In the genomic region with DNA sequence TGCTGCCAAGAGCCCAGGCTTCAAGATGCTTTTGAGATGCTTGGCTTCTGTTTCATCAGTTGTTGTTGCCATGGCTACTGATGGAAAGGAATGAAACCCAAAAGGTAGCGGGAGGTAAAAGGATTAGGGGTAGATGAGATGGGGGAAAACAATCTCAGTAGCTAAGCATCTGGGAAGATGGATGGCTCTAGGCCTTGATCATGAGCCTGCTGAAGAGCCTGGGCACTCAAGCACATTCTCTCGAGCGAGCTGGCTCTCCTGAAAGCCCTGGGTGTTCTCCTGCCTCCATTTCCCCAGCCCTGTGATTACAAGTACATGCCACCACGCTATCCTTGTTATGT, we compare ENCODE assay signal across 24 mouse cellular contexts.
DNase-seq lines count a peak whose midpoint lies in the region; ATAC-seq lines count a peak whose summit lies in the region.
"Had no signal": no experiment of that assay in that cellular context is flagged by ENCODE, and none has a peak within 500 bp of the region (broad histone marks: within the 10 kb centered on the region; RNA-seq: fewer than 3 reads in every experiment).

No protein-coding gene starts in this region.

- no peak overlapping the region for H3K9ac ChIP-seq in hindbrain, embryonic 14.5 days
- H3K9ac ChIP-seq in hindbrain, embryonic 11.5 days (ENCODE audit: low read depth, low read length), result no peak overlapping the region
- no peak overlapping the region for H3K9ac ChIP-seq in neural tube, embryonic 13.5 days
- no peak overlapping the region for H3K9ac ChIP-seq in midbrain, embryonic 13.5 days (replicated peaks)
- no peak overlapping the region for H3K9ac ChIP-seq in neural tube, embryonic 15.5 days (replicated peaks)
- H3K9ac ChIP-seq: embryonic facial prominence, embryonic 15.5 days; heart, embryonic 13.5 days; limb, embryonic 13.5 days; liver, embryonic 13.5 days; neural tube, embryonic 12.5 days; stomach, embryonic 15.5 days had no signal

- H3K27me3 ChIP-seq in hindbrain, embryonic 14.5 days (ENCODE audit: control insufficient read depth, insufficient read depth, low read length), result no peaks in the 10 kb centered on the region
- no peaks in the 10 kb centered on the region for H3K27me3 ChIP-seq in hindbrain, embryonic 11.5 days (ENCODE audit: control insufficient read depth, insufficient read depth, low read length)
- H3K27me3 ChIP-seq in neural tube, embryonic 13.5 days, result no peaks in the 10 kb centered on the region
- H3K27me3 ChIP-seq in midbrain, embryonic 13.5 days, result no peaks in the 10 kb centered on the region
- H3K27me3 ChIP-seq in neural tube, embryonic 15.5 days (replicated peaks), result no peaks in the 10 kb centered on the region
- H3K27me3 ChIP-seq: embryonic facial prominence, embryonic 15.5 days; heart, embryonic 13.5 days; limb, embryonic 13.5 days; liver, embryonic 13.5 days; neural tube, embryonic 12.5 days; stomach, embryonic 15.5 days had no signal

- H3K36me3 ChIP-seq in hindbrain, embryonic 14.5 days (replicated peaks; ENCODE audit: control insufficient read depth, insufficient read depth), result no peaks in the 10 kb centered on the region
- no peaks in the 10 kb centered on the region for H3K36me3 ChIP-seq in hindbrain, embryonic 11.5 days (ENCODE audit: control insufficient read depth, insufficient read depth, low read length)
- no peaks in the 10 kb centered on the region for H3K36me3 ChIP-seq in neural tube, embryonic 13.5 days
- no peaks in the 10 kb centered on the region for H3K36me3 ChIP-seq in midbrain, embryonic 13.5 days
- H3K36me3 ChIP-seq in neural tube, embryonic 15.5 days, result no peaks in the 10 kb centered on the region
- H3K36me3 ChIP-seq: embryonic facial prominence, embryonic 15.5 days; heart, embryonic 13.5 days; limb, embryonic 13.5 days; liver, embryonic 13.5 days; neural tube, embryonic 12.5 days; stomach, embryonic 15.5 days had no signal

- peak overlapping the region; percentile 14 for H3K27ac ChIP-seq in hindbrain, embryonic 14.5 days
- no peak overlapping the region for H3K27ac ChIP-seq in hindbrain, embryonic 11.5 days (ENCODE audit: low read depth, low read length)
- no peak overlapping the region for H3K27ac ChIP-seq in neural tube, embryonic 13.5 days (replicated peaks)
- peak overlapping the region; percentile 67 for H3K27ac ChIP-seq in midbrain, embryonic 13.5 days
- 0 out of 2 replicates have a peak overlapping the region, but pooled peaks have one; percentile 13 for H3K27ac ChIP-seq in neural tube, embryonic 15.5 days (replicated peaks)
- H3K27ac ChIP-seq: embryonic facial prominence, embryonic 15.5 days; heart, embryonic 13.5 days; limb, embryonic 13.5 days; liver, embryonic 13.5 days; neural tube, embryonic 12.5 days; stomach, embryonic 15.5 days had no signal

- DNase-seq in hindbrain, embryonic 14.5 days (ENCODE audit: low spot score), result peak; percentile 54
- no peak for DNase-seq in hindbrain, embryonic 11.5 days (ENCODE audit: low spot score)
- DNase-seq in neural tube, embryonic 10.5 days (ENCODE audit: extremely low spot score, low spot score), result no peak
- DNase-seq in heart, postnatal 36 days, result no peak
- DNase-seq in liver, result no peak
- DNase-seq: adrenal gland, adult 2 months; cerebellum, adult 11-12 months; gastrocnemius, postnatal 10 days; heart, postnatal 14 days; kidney, adult 2 months; kidney, postnatal 10 days; liver, embryonic 13.5 days; lung, adult 2 months; lung, postnatal 14 days; thymus, postnatal 25 days had no signal

- H3K4me1 ChIP-seq in hindbrain, embryonic 14.5 days (replicated peaks; ENCODE audit: control insufficient read depth, insufficient read depth, low read length), result peaks cover 11% of the 10 kb centered on the region; the same call in 1 of the 2 replicates
- H3K4me1 ChIP-seq in hindbrain, embryonic 11.5 days (replicated peaks; ENCODE audit: control insufficient read depth, insufficient read depth, low read length), result no peaks in the 10 kb centered on the region
- 0 out of 2 replicates have a peak, but pooled peaks cover 8% of the 10 kb centered on the region for H3K4me1 ChIP-seq in neural tube, embryonic 13.5 days (replicated peaks)
- H3K4me1 ChIP-seq in midbrain, embryonic 13.5 days (replicated peaks), result peaks cover 14% of the 10 kb centered on the region
- no peaks in the 10 kb centered on the region for H3K4me1 ChIP-seq in neural tube, embryonic 15.5 days
- H3K4me1 ChIP-seq: heart, embryonic 13.5 days; liver, embryonic 13.5 days; neural tube, embryonic 12.5 days; stomach, embryonic 15.5 days had no signal

- no peak for ATAC-seq in hindbrain, embryonic 14.5 days (ENCODE audit: low FRiP score)
- ATAC-seq in hindbrain, embryonic 11.5 days (ENCODE audit: low FRiP score), result no peak
- peak; percentile 19; the same call in 1 of the 2 replicates for ATAC-seq in neural tube, embryonic 13.5 days (ENCODE audit: low read depth)
- peak; percentile 84 for ATAC-seq in midbrain, embryonic 13.5 days
- ATAC-seq in neural tube, embryonic 15.5 days (ENCODE audit: low FRiP score), result no peak
- ATAC-seq: inflammation-experienced regulatory T-cells, adult 6 months had no signal

- H3K9me3 ChIP-seq in hindbrain, embryonic 14.5 days (ENCODE audit: control insufficient read depth, low read length), result no peaks in the 10 kb centered on the region
- H3K9me3 ChIP-seq in hindbrain, embryonic 11.5 days (ENCODE audit: control insufficient read depth, low read length), result no peaks in the 10 kb centered on the region
- no peaks in the 10 kb centered on the region for H3K9me3 ChIP-seq in neural tube, embryonic 13.5 days
- H3K9me3 ChIP-seq in midbrain, embryonic 13.5 days, result no peaks in the 10 kb centered on the region
- no peaks in the 10 kb centered on the region for H3K9me3 ChIP-seq in neural tube, embryonic 15.5 days (replicated peaks)
- H3K9me3 ChIP-seq: embryonic facial prominence, embryonic 15.5 days; heart, embryonic 13.5 days; limb, embryonic 13.5 days; liver, embryonic 13.5 days; neural tube, embryonic 12.5 days; stomach, embryonic 15.5 days had no signal

- intact Hi-C loops in heart, postnatal 36 days (cut with DNase I), result no loop called here

- no peak overlapping the region for H3K4me3 ChIP-seq in hindbrain, embryonic 14.5 days (replicated peaks; ENCODE audit: low read length)
- no peak overlapping the region for H3K4me3 ChIP-seq in hindbrain, embryonic 11.5 days (ENCODE audit: low read depth, low read length)
- no peak overlapping the region for H3K4me3 ChIP-seq in neural tube, embryonic 13.5 days
- H3K4me3 ChIP-seq in midbrain, embryonic 13.5 days (replicated peaks), result no peak overlapping the region
- H3K4me3 ChIP-seq in neural tube, embryonic 15.5 days (replicated peaks), result no peak overlapping the region
- H3K4me3 ChIP-seq: embryonic facial prominence, embryonic 15.5 days; heart, embryonic 13.5 days; limb, embryonic 13.5 days; liver, embryonic 13.5 days; neural tube, embryonic 12.5 days; stomach, embryonic 15.5 days had no signal

- peak overlapping the region; percentile 5; the same call in 1 of the 2 replicates for H3K4me2 ChIP-seq in hindbrain, embryonic 14.5 days (replicated peaks)
- no peak overlapping the region for H3K4me2 ChIP-seq in hindbrain, embryonic 11.5 days (replicated peaks; ENCODE audit: low read depth, low read length)
- H3K4me2 ChIP-seq in neural tube, embryonic 13.5 days, result no peak overlapping the region
- peak overlapping the region; percentile 27 for H3K4me2 ChIP-seq in midbrain, embryonic 13.5 days (replicated peaks)
- no peak overlapping the region; the same call in 1 of the 2 replicates for H3K4me2 ChIP-seq in neural tube, embryonic 15.5 days
- H3K4me2 ChIP-seq: embryonic facial prominence, embryonic 15.5 days; heart, embryonic 13.5 days; limb, embryonic 13.5 days; liver, embryonic 13.5 days; neural tube, embryonic 12.5 days; stomach, embryonic 15.5 days had no signal

- WGBS in hindbrain, embryonic 14.5 days, result 57% methylated on average over 4 of the region's 4 CpGs
- whole genome bisulfite sequencing in hindbrain, embryonic 11.5 days, result 67% methylated on average over 4 of the region's 4 CpGs
- 54% methylated on average over 4 of the region's 4 CpGs for WGBS in neural tube, embryonic 13.5 days
- 35% methylated on average over 4 of the region's 4 CpGs for WGBS in midbrain, embryonic 13.5 days
- 65% methylated on average over 4 of the region's 4 CpGs for WGBS in neural tube, embryonic 15.5 days

Comparison
In these comparisons a context has a peak if more than half of its experiments do, and no peak if none do; other contexts are left out.
1. ATAC-seq: peak in neural tube, embryonic 13.5 days (single experiment) and midbrain, embryonic 13.5 days (single experiment); none in hindbrain, embryonic 14.5 days (single experiment), hindbrain, embryonic 11.5 days (single experiment) and neural tube, embryonic 15.5 days (single experiment).
2. H3K27ac ChIP-seq: peak in hindbrain, embryonic 14.5 days (single experiment), midbrain, embryonic 13.5 days (single experiment) and neural tube, embryonic 15.5 days (single experiment); none in hindbrain, embryonic 11.5 days (single experiment) and neural tube, embryonic 13.5 days (single experiment).
3. H3K4me2 ChIP-seq: peak in hindbrain, embryonic 14.5 days (single experiment) and midbrain, embryonic 13.5 days (single experiment); none in hindbrain, embryonic 11.5 days (single experiment), neural tube, embryonic 13.5 days (single experiment) and neural tube, embryonic 15.5 days (single experiment).